Mouse (Mus musculus) CH12.LX (cell line): Measurements from ENCODE around the gene Hpse2. TPM values are rescaled to one million over a fixed set of nuclear protein-coding genes. Genes with fewer than 3 reads are reported as not detected.

ENCODE experiments used
- DNase-seq: peaks from one replicate; pipeline ENCODE4 v3.0.0-alpha.2; 2013; ENCODE audit errors: extremely low read depth
- H3K27ac ChIP-seq: 2 replicates; pipeline ENCODE4 v1.5.1; 2012; ENCODE audit warnings: low read depth, mild to moderate bottlenecking, control low read depth, moderate library complexity; ENCODE audit not compliant: insufficient read depth
- H3K27me3 ChIP-seq: replicated peaks from 2 replicates; pipeline ENCODE3; 2012; ENCODE audit warnings: inconsistent platforms
- H3K36me3 ChIP-seq, 2 experiments: replicated peaks in 1 of 2; 2 replicates each; pipeline versions ENCODE3 to v1.6.1; 2012; ENCODE audit warnings: inconsistent platforms in 1 of 2, low read length in 1 of 2, mild to moderate bottlenecking in 1 of 2, mixed read lengths in 1 of 2, moderate library complexity in 1 of 2; ENCODE audit not compliant: control insufficient read depth in 1 of 2, insufficient read depth in 1 of 2
- H3K4me1 ChIP-seq, 2 experiments: 2 replicates each; pipeline ENCODE4 v1.6.1; 2012; ENCODE audit warnings: inconsistent platforms in 1 of 2, moderate library complexity in 1 of 2; ENCODE audit not compliant: insufficient read depth in 2 of 2, control insufficient read depth in 1 of 2
- H3K4me2 ChIP-seq: 2 replicates; pipeline ENCODE4 v1.6.1; 2012; ENCODE audit warnings: low read depth, mild to moderate bottlenecking, control low read depth; ENCODE audit not compliant: poor library complexity, insufficient read depth, severe bottlenecking
- H3K4me3 ChIP-seq, 3 experiments: fragments of 150-350 bp in 1 of 3; sonication (generic) in 1 of 3; replicated peaks in 1 of 3; 2 replicates each; pipeline versions ENCODE3 to v1.5.1; 2011 to 2012; ENCODE audit warnings: low read depth in 2 of 3, low read length in 2 of 3, mild to moderate bottlenecking in 2 of 3, moderate library complexity in 2 of 3, control low read depth in 1 of 3, improper control_type of control experiment in 1 of 3, inconsistent platforms in 1 of 3, mixed read lengths in 1 of 3; ENCODE audit not compliant: poor library complexity in 1 of 3
- H3K79me2 ChIP-seq: replicated peaks from 2 replicates; pipeline ENCODE4 v1.6.1; 2012; ENCODE audit warnings: mild to moderate bottlenecking, moderate library complexity; ENCODE audit not compliant: control insufficient read depth, poor library complexity, insufficient read depth, severe bottlenecking; ENCODE audit errors: extremely low read depth
- H3K9ac ChIP-seq: 2 replicates; pipeline ENCODE4 v1.6.1; 2012; ENCODE audit warnings: low read depth, mild to moderate bottlenecking, control low read depth, moderate library complexity; ENCODE audit not compliant: insufficient read depth
- H3K9me3 ChIP-seq: replicated peaks from 2 replicates; pipeline ENCODE3; 2012; ENCODE audit warnings: low read length, inconsistent platforms, mixed read lengths
- BHLHE40 ChIP-seq: IDR thresholded peaks from 2 replicates; pipeline ENCODE4 v1.6.1; 2011; ENCODE audit warnings: mild to moderate bottlenecking, low read depth, low read length, improper control_type of control experiment
- CHD1 ChIP-seq: IDR thresholded peaks from 2 replicates; pipeline ENCODE4 v1.6.1; 2012; ENCODE audit warnings: low read depth, low read length, improper control_type of control experiment, inconsistent platforms
- CHD2 ChIP-seq: IDR thresholded peaks from 2 replicates; pipeline ENCODE4 v1.6.1; 2011; ENCODE audit warnings: low read length, improper control_type of control experiment
- CTCF ChIP-seq, 2 experiments: IDR thresholded peaks in 1 of 2; conservative IDR thresholded peaks in 1 of 2; 2 replicates each; pipeline ENCODE4 v1.5.1; 2011 to 2012; ENCODE audit warnings: low read depth in 2 of 2, low read length in 2 of 2, improper control_type of control experiment in 1 of 2, inconsistent platforms in 1 of 2, mild to moderate bottlenecking in 1 of 2, moderate library complexity in 1 of 2
- E2F4 ChIP-seq: IDR thresholded peaks from 2 replicates; pipeline ENCODE4 v1.6.1; 2011; ENCODE audit warnings: low read depth, low read length, improper control_type of control experiment; ENCODE audit not compliant: insufficient replicate concordance
- ELF1 ChIP-seq: IDR thresholded peaks from 2 replicates; pipeline ENCODE4 v1.6.1; 2014; ENCODE audit warnings: low read depth, mild to moderate bottlenecking, inconsistent platforms, low read length, improper control_type of control experiment
- EP300 ChIP-seq: IDR thresholded peaks from 2 replicates; pipeline ENCODE4 v1.6.1; 2011; ENCODE audit warnings: low read length, improper control_type of control experiment
- GABPA ChIP-seq: IDR thresholded peaks from 2 replicates; pipeline ENCODE4 v1.6.1; 2012; ENCODE audit warnings: low read depth, low read length, improper control_type of control experiment, inconsistent platforms; ENCODE audit not compliant: insufficient replicate concordance
- HCFC1 ChIP-seq: IDR thresholded peaks from 2 replicates; pipeline ENCODE4 v1.6.1; 2012; ENCODE audit warnings: low read depth, mild to moderate bottlenecking, inconsistent platforms, low read length, improper control_type of control experiment
- JUN ChIP-seq: IDR thresholded peaks from 2 replicates; pipeline ENCODE4 v1.6.1; 2011; ENCODE audit warnings: low read depth, mild to moderate bottlenecking, low read length, improper control_type of control experiment, moderate library complexity; ENCODE audit not compliant: insufficient read depth
- KAT2A ChIP-seq: IDR thresholded peaks from 2 replicates; pipeline ENCODE4 v1.6.1; 2012; ENCODE audit warnings: low read length, improper control_type of control experiment, inconsistent platforms; ENCODE audit not compliant: insufficient replicate concordance
- MAFK ChIP-seq: IDR thresholded peaks from 2 replicates; pipeline ENCODE4 v1.6.1; 2011; ENCODE audit warnings: low read length, improper control_type of control experiment; ENCODE audit not compliant: insufficient replicate concordance
- MAX ChIP-seq: IDR thresholded peaks from 2 replicates; pipeline ENCODE4 v1.6.1; 2011; ENCODE audit warnings: low read length, improper control_type of control experiment
- MAZ ChIP-seq: IDR thresholded peaks from 2 replicates; pipeline ENCODE4 v1.6.1; 2012; ENCODE audit warnings: low read depth, mild to moderate bottlenecking, inconsistent platforms, low read length, improper control_type of control experiment, moderate library complexity
- MEF2A ChIP-seq: IDR thresholded peaks from 2 replicates; pipeline ENCODE4 v1.6.1; 2014; ENCODE audit warnings: low read depth, mild to moderate bottlenecking, inconsistent platforms, low read length, improper control_type of control experiment, borderline replicate concordance
- MXI1 ChIP-seq: IDR thresholded peaks from 2 replicates; pipeline ENCODE4 v1.6.1; 2011; ENCODE audit warnings: mild to moderate bottlenecking, low read depth, low read length, improper control_type of control experiment
- MYC ChIP-seq: IDR thresholded peaks from 2 replicates; pipeline ENCODE4 v1.6.1; 2011; ENCODE audit warnings: low read depth, mild to moderate bottlenecking, improper control_type of control experiment, low read length
- NELFE ChIP-seq: IDR thresholded peaks from 2 replicates; pipeline ENCODE4 v1.6.1; 2011; ENCODE audit warnings: low read depth, low read length, improper control_type of control experiment
- POLR2A ChIP-seq: IDR thresholded peaks from 2 replicates; pipeline ENCODE4 v1.6.1; 2011; ENCODE audit warnings: low read depth, mild to moderate bottlenecking, improper control_type of control experiment, low read length
- POLR2AphosphoS2 ChIP-seq: IDR thresholded peaks from 2 replicates; pipeline ENCODE4 v1.6.1; 2011; ENCODE audit warnings: low read depth, low read length, improper control_type of control experiment
- RCOR1 ChIP-seq: conservative IDR thresholded peaks from 2 replicates; pipeline ENCODE4 v1.6.1; 2012; ENCODE audit warnings: low read depth, mild to moderate bottlenecking, inconsistent platforms, low read length, improper control_type of control experiment
- SIN3A ChIP-seq: IDR thresholded peaks from 2 replicates; pipeline ENCODE4 v1.6.1; 2012; ENCODE audit warnings: low read length, improper control_type of control experiment, inconsistent platforms
- SMC3 ChIP-seq: IDR thresholded peaks from 2 replicates; pipeline ENCODE4 v1.6.1; 2011; ENCODE audit warnings: low read depth, low read length, improper control_type of control experiment
- ZC3H11A ChIP-seq: IDR thresholded peaks from 2 replicates; pipeline ENCODE4 v1.6.1; 2012; ENCODE audit warnings: low read depth, mild to moderate bottlenecking, inconsistent platforms, low read length, improper control_type of control experiment
- ZKSCAN1 ChIP-seq: IDR thresholded peaks from 2 replicates; pipeline ENCODE4 v1.6.1; 2012; ENCODE audit warnings: low read depth, inconsistent platforms, low read length, improper control_type of control experiment, borderline replicate concordance
- ZNF384 ChIP-seq: IDR thresholded peaks from 2 replicates; pipeline ENCODE4 v1.6.1; 2012; ENCODE audit warnings: low read depth, low read length, improper control_type of control experiment, inconsistent platforms
- dilution Hi-C: fragments of 300-500 bp; cut with MboI; formaldehyde crosslinking; loops from 2 replicates; pipeline ENCODE4 v1.14.3; 2020; ENCODE audit warnings: low sequenced_read_pairs; ENCODE audit not compliant: extremely low pct_unique_long_range_greater_than_20kb, extremely low pct_ligation_motif_present
- in situ Hi-C: fragments of 300-500 bp; cut with MboI; formaldehyde crosslinking; loops from 3 replicates; pipeline ENCODE4 v1.14.3; 2019; ENCODE audit warnings: low sequenced_read_pairs, low pct_ligation_motif_present, low pct_unique_long_range_greater_than_20kb, mixed read lengths
- polyA plus RNA-seq: library from polyadenylated mRNA; unstranded; fragments of >175 nt; gene quantifications from 2 replicates; pipeline ENCODE4 v1.2.1, GENCODE M21; 2012; ENCODE audit warnings: low read depth; ENCODE audit not compliant: insufficient read length
- total RNA-seq, 2 experiments: library from RNA; depleted of rRNA; stranded (reverse); fragments of 300-350 nt in 1 of 2; fragments of >200 nt in 1 of 2; gene quantifications; 2 replicates each; pipeline ENCODE4 v1.2.3; 2012 to 2014

The Hpse2 gene
- total and polyA plus RNA-seq, 3 experiments = not detected

GRCm38 (mm10) chr19:42745869-42746224 is 642.3 kb downstream of the Hpse2 start:
- in situ Hi-C loops (no loop called here), dilution Hi-C loops (no loop called here)
- peaks cover 0 to 9% of the 10 kb centered on the region in 2 experiments; a peak in 1 of 4 replicates for H3K4me1 ChIP-seq
- H3K4me3 ChIP-seq = no peak overlapping the region
- no peak overlapping the region for H3K9ac ChIP-seq
- H3K27ac ChIP-seq = no peak overlapping the region
- H3K4me2 ChIP-seq = no peak overlapping the region
- no peaks in the 10 kb centered on the region for H3K79me2 ChIP-seq
- TF ChIP-seq ZKSCAN1 (no peak), ZC3H11A (no peak), CTCF (conservative IDR thresholded peaks at IDR 0.05 in 1 of 2, IDR thresholded peaks at IDR 0.05 in 1 of 2; ENCODE audit: low read depth in 2 of 2, low read length in 2 of 2) (no peak), KAT2A (no peak), MXI1 (no peak), MEF2A (no peak), EP300 (no peak), SMC3 (no peak), ZNF384 (no peak), SIN3A (no peak), E2F4 (no peak), HCFC1 (no peak), MAX (no peak), GABPA (no peak)
- H3K9me3 ChIP-seq = no peaks in the 10 kb centered on the region
- no peaks in the 10 kb centered on the region for H3K36me3 ChIP-seq
- H3K27me3 ChIP-seq = peaks cover 2% of the 10 kb centered on the region
- DNase-seq = no peak

- Histone ChIP-seq H3K27me3 (peaks cover 2% of the 10 kb centered on the region), H3K4me2 (no peak overlapping the region), H3K4me1 (peaks cover 0 to 10% of the 10 kb centered on the region in 2 experiments; a peak in 1 of 4 replicates), H3K36me3 (no peaks in the 10 kb centered on the region), H3K27ac (no peak overlapping the region), H3K9me3 (no peaks in the 10 kb centered on the region), H3K9ac (no peak overlapping the region), H3K4me3 (no peak overlapping the region), H3K79me2 (no peaks in the 10 kb centered on the region)
- dilution Hi-C loops = no loop called here
- TF ChIP-seq JUN (no peak), RCOR1 (no peak), POLR2AphosphoS2 (no peak), MYC (no peak), MAZ (no peak), GABPA (no peak), CHD1 (no peak), BHLHE40 (no peak), MAFK (no peak), KAT2A (no peak), NELFE (no peak), SMC3 (no peak), CHD2 (no peak), ELF1 (no peak), POLR2A (no peak)
- no peak for DNase-seq
- in situ Hi-C loops = no loop called here
Measured at GRCm38 (mm10) chr19:42745084-42745868, 642.9 kb downstream of the Hpse2 start.
